Mouse (Mus musculus): ENCODE measurements around the gene Tmcc3. TPM values are rescaled to one million over a fixed set of nuclear protein-coding genes. Genes with fewer than 3 reads are reported as not detected.

Gene Tmcc3
- polyA plus RNA-seq, 1 experiment, result 0.01 TPM

DNA sequence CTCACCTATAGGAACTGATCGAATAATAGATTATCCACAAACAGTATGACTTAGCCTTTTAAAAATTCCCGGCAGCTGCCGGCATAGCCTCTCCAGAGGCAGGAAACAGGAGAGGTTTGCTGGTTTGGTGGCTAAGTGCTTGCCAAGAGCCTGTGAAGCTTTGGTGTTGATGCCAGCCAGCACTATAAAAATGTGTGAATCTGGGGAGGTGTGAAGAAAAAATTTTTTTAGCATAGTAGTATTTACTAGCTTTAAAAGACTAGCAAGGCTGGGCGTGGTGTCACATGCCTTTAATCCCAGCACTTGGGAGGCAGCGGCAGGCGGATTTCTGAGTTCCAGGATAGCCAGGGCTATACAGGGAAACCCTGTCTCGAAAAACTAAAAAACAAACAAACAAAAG, 31.8 kb downstream of the Tmcc3 start:
- TF ChIP-seq TAL1 (IDR thresholded peaks at IDR 0.05; ENCODE audit: low read length) (no peak), GATA1 (IDR thresholded peaks at IDR 0.05; ENCODE audit: low read length) (no peak)
- no peaks in the 10 kb centered on the region for H3K27me3 ChIP-seq (ENCODE audit: control insufficient read depth)

GRCm38 (mm10) chr10:94344631-94345417, 33.1 kb downstream of the Tmcc3 start:
- H3K4me3 ChIP-seq (replicated peaks), result no peak overlapping the region
- no peak for TF ChIP-seq TAL1 (IDR thresholded peaks at IDR 0.05; ENCODE audit: low read length)
- no peak for TF ChIP-seq GATA1 (IDR thresholded peaks at IDR 0.05; ENCODE audit: low read length)
- no peaks in the 10 kb centered on the region for H3K36me3 ChIP-seq (ENCODE audit: control insufficient read depth)
- no peaks in the 10 kb centered on the region for H3K9me3 ChIP-seq (ENCODE audit: control insufficient read depth, low read length)
- H3K27me3 ChIP-seq (ENCODE audit: control insufficient read depth), result no peaks in the 10 kb centered on the region
- no peaks in the 10 kb centered on the region for H3K4me1 ChIP-seq (ENCODE audit: control insufficient read depth)

More for the DNA sequence above, 31.8 kb downstream of the Tmcc3 start:
- Histone ChIP-seq H3K36me3 (ENCODE audit: control insufficient read depth) (no peaks in the 10 kb centered on the region), H3K9me3 (ENCODE audit: control insufficient read depth, low read length) (peaks cover 5% of the 10 kb centered on the region), H3K4me3 (replicated peaks) (no peak overlapping the region), H3K4me1 (ENCODE audit: control insufficient read depth) (no peaks in the 10 kb centered on the region)

GRCm38 (mm10) chr10:94345509-94346252, 33.9 kb downstream of the Tmcc3 start:
- no peaks in the 10 kb centered on the region for H3K4me1 ChIP-seq (ENCODE audit: control insufficient read depth)
- no peaks in the 10 kb centered on the region for H3K9me3 ChIP-seq (ENCODE audit: control insufficient read depth, low read length)
- no peak for TF ChIP-seq GATA1 (IDR thresholded peaks at IDR 0.05; ENCODE audit: low read length)
- TF ChIP-seq TAL1 (IDR thresholded peaks at IDR 0.05; ENCODE audit: low read length), result no peak
- no peaks in the 10 kb centered on the region for H3K36me3 ChIP-seq (ENCODE audit: control insufficient read depth)
- H3K4me3 ChIP-seq (replicated peaks), result no peak overlapping the region
- H3K27me3 ChIP-seq (ENCODE audit: control insufficient read depth), result no peaks in the 10 kb centered on the region

- Histone ChIP-seq H3K4me3 (replicated peaks) (no peak overlapping the region), H3K36me3 (ENCODE audit: control insufficient read depth) (no peaks in the 10 kb centered on the region), H3K27me3 (ENCODE audit: control insufficient read depth) (no peaks in the 10 kb centered on the region), H3K9me3 (ENCODE audit: control insufficient read depth, low read length) (no peaks in the 10 kb centered on the region), H3K4me1 (ENCODE audit: control insufficient read depth) (no peaks in the 10 kb centered on the region)
- no peak for TF ChIP-seq TAL1 (IDR thresholded peaks at IDR 0.05; ENCODE audit: low read length)
- no peak for TF ChIP-seq GATA1 (IDR thresholded peaks at IDR 0.05; ENCODE audit: low read length)
These were observed 34.8 kb downstream of the Tmcc3 start for GRCm38 (mm10) chr10:94346596-94346995.

DNA sequence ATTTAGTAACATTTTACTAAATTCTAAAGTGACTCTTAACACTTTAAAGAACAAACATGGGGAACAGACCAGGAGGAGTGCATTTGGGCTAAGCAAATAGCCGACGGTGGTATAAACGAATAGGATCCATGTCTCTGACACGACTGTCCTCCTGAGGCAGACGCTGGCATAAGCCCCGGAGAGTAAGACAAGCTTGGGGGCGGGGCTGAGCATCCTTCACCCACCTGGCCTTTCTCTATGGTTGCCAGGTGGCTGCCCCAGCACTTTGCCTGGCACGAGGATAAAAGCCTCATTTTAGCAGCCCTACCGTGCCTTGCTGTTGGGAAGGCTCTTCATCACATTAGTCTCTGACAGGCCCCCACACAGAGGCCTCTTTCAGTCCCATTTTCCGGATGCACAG, 35.5 kb downstream of the Tmcc3 start:
- no peaks in the 10 kb centered on the region for H3K36me3 ChIP-seq (ENCODE audit: control insufficient read depth)
- no peak overlapping the region for H3K4me3 ChIP-seq (replicated peaks)
- H3K4me1 ChIP-seq (ENCODE audit: control insufficient read depth), result no peaks in the 10 kb centered on the region
- TF ChIP-seq TAL1 (IDR thresholded peaks at IDR 0.05; ENCODE audit: low read length) (no peak), GATA1 (IDR thresholded peaks at IDR 0.05; ENCODE audit: low read length) (no peak)
- H3K9me3 ChIP-seq (ENCODE audit: control insufficient read depth, low read length), result no peaks in the 10 kb centered on the region
- no peaks in the 10 kb centered on the region for H3K27me3 ChIP-seq (ENCODE audit: control insufficient read depth)

GRCm38 (mm10) chr10:94347959-94348358, 36.2 kb downstream of the Tmcc3 start:
- Histone ChIP-seq H3K4me1 (ENCODE audit: control insufficient read depth) (no peaks in the 10 kb centered on the region), H3K9me3 (ENCODE audit: control insufficient read depth, low read length) (no peaks in the 10 kb centered on the region), H3K36me3 (ENCODE audit: control insufficient read depth) (no peaks in the 10 kb centered on the region), H3K27me3 (ENCODE audit: control insufficient read depth) (no peaks in the 10 kb centered on the region), H3K4me3 (replicated peaks) (no peak overlapping the region)
- TF ChIP-seq GATA1 (IDR thresholded peaks at IDR 0.05; ENCODE audit: low read length), result no peak
- no peak for TF ChIP-seq TAL1 (IDR thresholded peaks at IDR 0.05; ENCODE audit: low read length)

GRCm38 (mm10) chr10:94350207-94350606, 38.5 kb downstream of the Tmcc3 start:
- Histone ChIP-seq H3K9me3 (ENCODE audit: control insufficient read depth, low read length) (no peaks in the 10 kb centered on the region), H3K27me3 (ENCODE audit: control insufficient read depth) (no peaks in the 10 kb centered on the region), H3K36me3 (ENCODE audit: control insufficient read depth) (no peaks in the 10 kb centered on the region), H3K4me3 (replicated peaks) (no peak overlapping the region), H3K4me1 (ENCODE audit: control insufficient read depth) (no peaks in the 10 kb centered on the region)
- TF ChIP-seq GATA1 (IDR thresholded peaks at IDR 0.05; ENCODE audit: low read length) (no peak), TAL1 (IDR thresholded peaks at IDR 0.05; ENCODE audit: low read length) (no peak)

DNA sequence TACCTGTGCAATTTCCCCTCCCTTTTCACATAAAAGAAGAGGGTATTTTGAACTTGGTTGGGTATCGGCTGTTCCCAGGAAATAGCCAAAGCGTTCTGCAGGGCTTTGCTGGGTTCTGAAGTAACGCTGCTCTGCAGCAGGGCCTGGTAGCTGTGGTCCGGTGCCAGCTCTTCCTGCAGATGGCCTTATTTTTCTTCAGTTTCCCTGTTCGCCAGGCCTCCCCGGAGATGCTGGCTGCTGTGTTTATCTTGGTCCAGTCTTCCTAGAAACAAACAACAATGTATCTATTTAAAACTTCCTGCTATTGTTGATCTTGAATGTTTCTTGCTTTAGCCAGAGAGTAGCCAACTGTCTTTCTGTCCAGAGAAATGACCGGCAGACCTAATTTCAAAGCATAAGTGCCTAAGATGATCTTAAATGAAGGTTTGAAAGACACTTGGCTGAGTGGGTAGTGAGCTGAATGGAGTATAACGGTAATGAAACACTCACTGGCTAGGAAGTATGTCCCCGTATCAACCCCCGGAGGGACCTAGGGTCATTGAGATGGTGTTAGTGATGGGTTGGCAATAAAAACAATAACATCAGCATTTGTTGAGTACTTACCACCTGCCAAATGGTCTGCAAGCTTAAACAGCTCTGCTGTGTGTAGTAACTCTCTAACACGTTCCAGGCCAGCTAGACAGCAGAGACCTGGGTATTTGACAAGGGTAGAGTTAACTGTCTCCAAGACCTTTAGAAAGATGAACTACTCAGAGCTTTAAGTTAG, 39.3 kb downstream of the Tmcc3 start:
- Histone ChIP-seq H3K9me3 (ENCODE audit: control insufficient read depth, low read length) (no peaks in the 10 kb centered on the region), H3K27me3 (ENCODE audit: control insufficient read depth) (no peaks in the 10 kb centered on the region), H3K4me3 (replicated peaks) (no peak overlapping the region), H3K36me3 (ENCODE audit: control insufficient read depth) (no peaks in the 10 kb centered on the region), H3K4me1 (ENCODE audit: control insufficient read depth) (no peaks in the 10 kb centered on the region)
- TF ChIP-seq GATA1 (IDR thresholded peaks at IDR 0.05; ENCODE audit: low read length) (no peak), TAL1 (IDR thresholded peaks at IDR 0.05; ENCODE audit: low read length) (no peak)

All from erythroblast, embryonic 14.5 days (primary cell).